Mouse (Mus musculus) heart, postnatal 0 days (tissue): ENCODE measurements around the gene Chadl. TPM values are rescaled to one million over a fixed set of nuclear protein-coding genes. Genes with fewer than 3 reads are reported as not detected.
A peak's percentile ranks its signal among the peaks of the same experiment; 100 is the strongest.

Source experiments
- ATAC-seq: fragments of 200-750 bp; cut with Nextera tagmentation; 2 replicates; pipeline ENCODE4 v1.8.0; 2017; ENCODE audit warnings: low read depth, moderate number of reproducible peaks, moderate library complexity; ENCODE audit not compliant: insufficient read depth
- DNase-seq: peaks from one replicate; pipeline ENCODE4 v3.0.0-alpha.2; 2016; ENCODE audit warnings: low spot score
- H3K27ac ChIP-seq: fragments of 300-500 bp; sonication (generic); 2 replicates; pipeline ENCODE4 v1.5.1; 2014; ENCODE audit warnings: low read depth, mild to moderate bottlenecking
- H3K27me3 ChIP-seq: fragments of 300-500 bp; sonication (generic); 2 replicates; pipeline ENCODE4 v1.6.1; 2014; ENCODE audit warnings: low read length, mixed read lengths; ENCODE audit not compliant: control insufficient read depth, insufficient read depth
- H3K36me3 ChIP-seq: fragments of 300-500 bp; sonication (generic); replicated peaks from 2 replicates; pipeline ENCODE4 v1.6.1; 2014; ENCODE audit warnings: low read length, mixed read lengths; ENCODE audit not compliant: control insufficient read depth, insufficient read depth
- H3K4me1 ChIP-seq: fragments of 300-500 bp; sonication (generic); 2 replicates; pipeline ENCODE4 v1.6.1; 2014; ENCODE audit warnings: antibody characterized with exemption; ENCODE audit not compliant: control insufficient read depth, insufficient read depth
- H3K4me2 ChIP-seq: fragments of 300-500 bp; sonication (generic); 2 replicates; pipeline ENCODE4 v1.6.1; 2014; ENCODE audit warnings: low read depth, mild to moderate bottlenecking, low read length, moderate library complexity
- H3K4me3 ChIP-seq: fragments of 300-500 bp; sonication (generic); 2 replicates; pipeline ENCODE4 v1.5.1; 2014; ENCODE audit warnings: low read depth, low read length
- H3K9ac ChIP-seq: fragments of 300-500 bp; sonication (generic); replicated peaks from 2 replicates; pipeline ENCODE4 v1.6.1; 2014; ENCODE audit warnings: low read depth, low read length, mixed read lengths
- H3K9me3 ChIP-seq: fragments of 300-500 bp; sonication (generic); replicated peaks from 2 replicates; pipeline ENCODE4 v1.6.1; 2016; ENCODE audit warnings: low read length; ENCODE audit not compliant: control insufficient read depth
- CTCF ChIP-seq: IDR thresholded peaks from 2 replicates; pipeline ENCODE4 v1.5.1; 2016; ENCODE audit warnings: antibody characterized with exemption, control low read depth, low read depth
- EP300 ChIP-seq: IDR thresholded peaks from 2 replicates; pipeline ENCODE4 v1.6.1; 2016; ENCODE audit warnings: antibody characterized with exemption, low read depth
- WGBS: fragments of 180-500 bp; shearing (Covaris S2); extraction: QIAGEN DNeasy Blood & Tissue Kit; methylation state at CpG from one replicate; pipeline ENCODE4 v1.1.7; 2014; 5-methylcytosine and 5-hydroxymethylcytosine counted together
- polyA plus RNA-seq: library from polyadenylated mRNA; unstranded; fragments of >200 nt; fragmentation: Nextera tagmentation; extraction: Ambion mirVana; gene quantifications from 2 replicates; pipeline ENCODE4 v1.2.1, GENCODE M21; 2015
- total RNA-seq: library from RNA; depleted of rRNA; stranded (reverse); fragments of >200 nt; gene quantifications from 2 replicates; pipeline ENCODE4 v1.2.3, GENCODE M21; 2014; ENCODE audit warnings: low replicate concordance

The Chadl gene
- total and polyA plus RNA-seq, 2 experiments from 2014 or later, result 0.74 TPM; not detected in 1

DNA sequence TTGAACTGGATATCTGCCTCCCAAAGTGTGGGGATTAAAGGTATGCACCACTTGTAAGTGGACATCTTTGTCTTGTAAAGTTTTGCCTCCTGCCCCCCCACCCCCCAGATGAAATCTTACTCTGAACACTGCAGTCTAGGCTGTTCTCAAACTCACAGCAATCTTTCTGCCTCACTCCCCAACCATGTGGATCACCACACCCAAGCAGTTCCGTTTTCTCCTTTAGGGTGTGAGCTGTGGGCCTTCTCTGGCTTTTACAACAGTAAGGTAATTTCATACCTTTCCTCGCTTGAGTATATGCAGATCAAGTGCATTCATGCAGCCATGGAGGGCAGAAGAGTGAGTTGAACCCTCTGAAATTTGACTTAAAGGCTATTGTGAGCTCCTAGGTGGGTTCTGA lies 3.1 kb upstream of the Chadl start:
- TF ChIP-seq CTCF (no peak), EP300 (no peak)
- DNase-seq (no peak), ATAC-seq (no peak)
- 65% methylated on average over 2 of the region's 2 CpGs for WGBS
- H3K9me3 ChIP-seq, result no peaks in the 10 kb centered on the region
- H3K36me3 ChIP-seq, result peaks cover 19% of the 10 kb centered on the region
- no peak overlapping the region for H3K9ac ChIP-seq
- H3K27ac ChIP-seq, result no peak overlapping the region
- H3K4me3 ChIP-seq, result no peak overlapping the region
- H3K4me1 ChIP-seq, result no peaks in the 10 kb centered on the region
- peaks cover 13% of the 10 kb centered on the region for H3K27me3 ChIP-seq
- H3K4me2 ChIP-seq, result no peak overlapping the region

DNA sequence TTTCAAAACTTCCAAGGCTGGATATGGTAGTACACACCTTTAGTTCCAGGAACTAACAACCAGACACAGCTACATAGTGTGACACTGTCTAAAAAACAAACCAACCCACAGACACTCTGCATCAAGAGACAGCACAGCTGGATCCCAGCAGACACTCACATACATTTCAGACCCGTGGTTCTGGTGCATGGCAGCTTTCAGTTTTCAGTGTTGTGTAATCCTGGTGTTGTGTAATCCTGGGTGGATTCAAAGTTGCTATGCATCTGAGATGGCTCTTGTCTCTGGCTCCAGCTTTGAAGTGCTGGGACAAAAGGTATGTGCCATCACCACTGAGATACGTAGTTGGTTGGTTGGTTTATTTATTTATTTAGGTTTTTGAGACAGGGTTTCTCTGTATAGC lies 1.4 kb upstream of the Chadl start:
- DNase-seq (no peak), ATAC-seq (no peak)
- Histone ChIP-seq H3K9me3 (no peaks in the 10 kb centered on the region), H3K4me3 (no peak overlapping the region), H3K27me3 (peaks cover 28% of the 10 kb centered on the region), H3K4me2 (no peak overlapping the region), H3K4me1 (peaks cover 11% of the 10 kb centered on the region; the same call in 1 of the 2 replicates), H3K27ac (no peak overlapping the region), H3K9ac (no peak overlapping the region), H3K36me3 (0 out of 2 replicates have a peak, but pooled peaks cover 5% of the 10 kb centered on the region)
- 69% methylated on average over 2 of the region's 2 CpGs for WGBS
- TF ChIP-seq EP300 (no peak), CTCF (no peak)

DNA sequence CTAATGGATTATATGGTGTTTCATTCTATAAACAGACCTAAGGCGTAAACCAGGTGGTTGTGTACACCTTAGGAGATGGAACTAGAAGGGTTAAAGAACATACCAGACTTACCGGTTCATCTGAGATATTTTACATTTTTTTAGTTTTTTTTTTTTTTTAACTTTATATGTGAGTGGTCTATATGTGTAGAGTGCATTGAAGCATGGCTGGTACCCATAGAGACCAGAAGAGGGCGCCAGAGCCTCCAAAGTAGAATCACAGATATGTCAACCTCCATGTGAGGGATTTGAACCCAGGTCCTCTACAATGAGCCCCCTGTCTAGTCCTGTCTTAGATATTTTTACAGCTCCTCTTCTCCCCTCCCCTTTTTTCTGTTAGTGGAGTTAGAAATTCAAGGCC lies 760 bp upstream of the Chadl start:
- Histone ChIP-seq H3K9ac (no peak overlapping the region), H3K36me3 (no peaks in the 10 kb centered on the region), H3K27me3 (peaks cover 35% of the 10 kb centered on the region), H3K27ac (no peak overlapping the region), H3K4me3 (no peak overlapping the region), H3K9me3 (no peaks in the 10 kb centered on the region), H3K4me2 (no peak overlapping the region), H3K4me1 (peaks cover 14% of the 10 kb centered on the region; the same call in 1 of the 2 replicates)
- TF ChIP-seq CTCF (peak; percentile 32), EP300 (no peak)
- ATAC-seq, result no peak
- DNase-seq, result no peak
- 37% methylated on average over 3 of the region's 3 CpGs for WGBS

DNA sequence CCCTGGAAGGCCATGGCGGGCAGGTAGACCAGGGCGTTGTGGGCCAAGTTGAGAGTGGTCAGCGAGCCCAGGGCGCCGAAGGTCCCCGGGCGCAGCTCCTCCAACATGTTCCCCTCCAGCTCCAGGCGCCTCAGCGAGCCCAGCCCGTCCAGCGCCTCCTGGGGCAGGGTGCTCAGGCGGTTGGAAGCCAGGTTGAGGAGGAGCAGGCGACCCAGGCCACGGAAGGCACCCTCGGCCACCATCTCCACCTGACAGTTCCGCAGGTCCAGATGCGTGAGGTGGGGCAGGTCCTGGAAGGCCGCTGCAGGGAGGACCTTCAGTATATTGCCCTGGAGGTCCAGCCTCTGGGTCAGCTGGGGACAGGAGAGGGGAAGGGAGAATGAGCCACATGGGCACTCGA lies 2.2 kb downstream of the Chadl start:
- Histone ChIP-seq H3K4me2 (peak overlapping the region; percentile 75), H3K27me3 (peaks cover 49% of the 10 kb centered on the region)
- ATAC-seq, result no peak

DNA sequence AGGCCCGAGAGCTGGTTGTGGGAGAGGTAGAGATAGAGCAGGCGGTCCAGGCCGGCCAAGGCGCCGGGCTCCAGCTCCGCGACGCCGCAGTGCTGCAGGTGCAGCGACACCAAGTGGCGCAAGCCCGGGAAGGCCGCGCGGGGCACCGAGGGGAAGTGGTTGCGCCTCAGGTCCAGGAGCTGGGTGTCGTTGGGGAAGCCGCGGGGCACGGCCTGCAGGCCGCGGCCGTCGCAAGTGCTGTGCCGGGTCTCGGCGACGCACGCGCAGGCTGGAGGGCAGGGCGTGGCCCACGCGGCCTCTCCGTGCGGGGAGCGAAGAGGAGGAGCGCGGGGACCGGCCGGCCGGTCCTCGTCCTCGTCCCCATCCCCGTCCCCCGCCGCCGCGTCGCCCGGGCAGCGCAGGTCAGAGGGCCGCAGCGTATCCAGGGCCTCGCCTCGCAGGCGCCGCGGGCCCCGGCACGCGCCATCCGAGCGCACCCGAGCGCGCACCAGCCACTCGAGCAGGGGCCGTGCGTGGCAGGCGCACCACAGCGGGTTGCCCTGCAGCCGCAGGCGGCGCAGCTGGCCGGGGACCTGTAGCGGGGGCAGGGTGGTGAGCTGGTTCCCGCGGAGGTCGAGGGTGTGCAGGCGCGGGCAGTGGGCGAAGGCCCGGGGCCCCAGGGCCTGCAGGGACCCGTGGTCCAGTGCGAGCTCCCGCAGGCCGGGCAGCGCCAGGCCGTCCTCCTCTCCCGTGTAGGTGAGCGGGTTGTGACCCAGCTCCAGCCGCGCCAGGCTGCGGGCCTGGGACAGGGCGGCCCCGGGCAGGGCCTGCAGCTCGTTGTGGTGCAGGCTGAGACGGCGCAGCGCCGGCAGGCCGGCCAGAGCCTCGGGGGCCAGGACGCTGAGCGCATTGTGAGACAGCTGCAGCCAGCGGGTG lies 2.9 kb downstream of the Chadl start:
- Histone ChIP-seq H3K27ac (0 out of 2 replicates have a peak overlapping the region, but pooled peaks have one; percentile 19), H3K4me3 (peak overlapping the region; percentile 50), H3K36me3 (no peaks in the 10 kb centered on the region), H3K9ac (peak overlapping the region; percentile 56), H3K4me2 (peak overlapping the region; percentile 75), H3K27me3 (peaks cover 49% of the 10 kb centered on the region), H3K4me1 (peaks cover 14% of the 10 kb centered on the region; the same call in 1 of the 2 replicates), H3K9me3 (no peaks in the 10 kb centered on the region)
- ATAC-seq (peak; percentile 88), DNase-seq (peak; percentile 75)
- under 1% methylated on average over 82 of the region's 107 CpGs for WGBS
- no peak for TF ChIP-seq EP300
- peak; percentile 65 for TF ChIP-seq CTCF

More for the DNA sequence above, 2.2 kb downstream of the Chadl start:
- H3K27ac ChIP-seq, result no peak overlapping the region
- no peak for TF ChIP-seq EP300
- TF ChIP-seq CTCF, result no peak
- peak overlapping the region; percentile 56 for H3K9ac ChIP-seq
- no peaks in the 10 kb centered on the region for H3K36me3 ChIP-seq
- no peaks in the 10 kb centered on the region for H3K9me3 ChIP-seq
- H3K4me3 ChIP-seq, result peak overlapping the region; percentile 50
- peaks cover 14% of the 10 kb centered on the region; the same call in 1 of the 2 replicates for H3K4me1 ChIP-seq
- WGBS, result 39% methylated on average over 16 of the region's 19 CpGs
- DNase-seq, result no peak
